Mouse (Mus musculus) brain, adult 10 weeks (tissue): Measurements from ENCODE around the gene Bri3. TPM values are rescaled to one million over a fixed set of nuclear protein-coding genes. Genes with fewer than 3 reads are reported as not detected.

Source experiments
- polyA plus RNA-seq: library from polyadenylated mRNA; stranded (reverse); fragments of 350-450 nt; fragmentation: Illumina TruSeq; extraction: RNeasy Lipid Tissue Mini Kit (QIAGEN cat#74804); gene quantifications from one replicate; pipeline ENCODE4 v1.2.3, GENCODE M21; 2015; ENCODE audit warnings: low read depth, low replicate concordance

The Bri3 gene
- 102 TPM for polyA plus RNA-seq

DNA sequence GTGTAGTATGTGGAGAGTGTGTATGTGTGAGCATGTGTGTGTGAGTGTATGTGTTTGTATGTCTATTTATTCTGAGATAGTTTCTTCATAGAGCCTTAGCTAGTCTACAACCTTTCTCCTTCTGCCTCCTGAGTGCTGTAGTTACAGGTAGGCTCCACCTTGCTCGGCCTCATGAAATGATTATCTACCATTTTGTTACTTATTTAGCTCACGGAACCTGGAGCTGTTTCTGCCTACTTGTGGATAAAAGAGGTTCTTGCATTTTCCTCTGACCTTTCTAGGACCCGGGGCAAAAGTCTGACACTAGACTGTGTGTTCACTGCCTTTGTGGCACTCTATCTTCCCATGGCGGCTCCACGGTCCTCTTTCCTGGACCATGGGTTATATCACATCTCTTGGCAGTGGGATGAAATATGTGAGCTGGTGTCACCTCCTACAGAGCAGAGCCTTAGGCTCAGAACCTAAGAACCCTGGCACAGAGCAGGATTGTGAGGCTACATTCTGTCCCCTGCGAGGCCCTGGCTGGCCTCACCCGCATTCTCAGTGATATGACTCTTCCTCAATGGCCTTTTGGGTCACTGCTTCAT is at the start of gene Bri3:
Gene Bri3, plus strand, starts transcription at position 537 of the 587 bp plus-strand sequence.

DNA sequence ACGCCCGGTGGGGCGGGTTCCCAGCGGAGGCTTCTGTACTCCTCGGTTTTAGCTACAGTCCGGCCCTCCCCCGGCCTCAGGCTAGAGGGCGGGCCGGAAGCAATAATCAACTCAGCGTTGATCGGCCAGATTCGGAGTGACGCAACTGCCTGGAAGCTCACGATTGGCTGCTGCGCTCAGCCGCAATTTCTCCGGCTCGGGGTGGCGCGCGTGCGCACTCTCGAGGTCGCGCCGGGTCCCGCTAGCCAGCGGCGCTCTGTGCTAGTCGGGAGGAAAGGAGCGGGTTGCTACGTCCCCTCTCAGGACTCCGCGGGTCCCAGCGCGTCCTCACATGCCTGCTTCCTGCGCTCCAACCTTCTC is 20.8 kb upstream of the Bri3 start, which contains the start of gene Tecpr1:
Gene Tecpr1, minus strand, starts transcription at position 113 of the 360 bp plus-strand sequence.

DNA sequence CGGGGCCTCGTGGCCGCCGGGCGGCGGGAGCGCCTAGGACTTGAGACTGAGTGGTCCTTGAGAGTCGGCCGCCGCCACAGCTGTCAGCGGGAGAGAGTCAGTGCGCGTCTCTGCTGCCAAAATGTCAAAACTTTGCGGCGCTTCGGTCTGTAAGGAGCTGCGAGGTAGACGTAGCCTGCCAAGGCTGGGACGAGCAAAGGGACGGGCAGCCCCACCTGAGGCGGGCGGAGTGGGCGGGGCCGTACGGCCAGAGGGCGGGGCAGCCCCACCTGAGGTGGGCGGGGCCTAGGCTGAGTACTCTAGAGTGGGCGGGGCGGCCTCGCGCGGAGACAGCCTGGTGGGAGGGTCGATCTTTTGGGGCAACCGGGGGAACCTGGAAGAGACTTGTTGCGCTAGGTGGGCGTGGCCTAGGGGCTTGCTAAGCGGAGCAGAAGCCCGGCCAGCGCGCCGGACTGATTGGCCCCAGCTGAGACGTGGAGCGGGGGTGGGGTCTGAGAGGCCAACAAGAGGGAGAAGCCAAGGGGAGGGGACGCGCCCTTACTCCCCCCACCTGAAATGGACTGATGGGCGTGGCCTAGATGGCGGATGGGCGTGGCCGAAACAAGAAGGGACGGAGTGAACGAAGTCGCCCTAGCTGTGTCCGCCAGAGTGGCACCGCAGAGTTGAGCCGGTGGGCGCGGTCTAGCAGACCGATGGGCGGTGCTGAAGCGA is 113.8 kb downstream of the Bri3 start, which contains the start of gene Baiap2l1:
Gene Baiap2l1, minus strand, starts transcription at position 232 of the 711 bp plus-strand sequence.

Other genes with a start within 250 kb of the Bri3 start
- gene Ccz1, start 229.6 kb upstream of the Bri3 start, polyA plus RNA-seq = 44.4 TPM
- gene Ocm, start 217.8 kb upstream of the Bri3 start, polyA plus RNA-seq = 3.9 TPM
- 50.7 TPM for gene Lmtk2, start 144.0 kb upstream of the Bri3 start, polyA plus RNA-seq
- gene Bhlha15, start 54.2 kb upstream of the Bri3 start, polyA plus RNA-seq = 0.12 TPM
- 52.6 TPM for gene Tecpr1, start 20.8 kb upstream of the Bri3 start, polyA plus RNA-seq
- gene Baiap2l1, start 113.7 kb downstream of the Bri3 start, polyA plus RNA-seq = 0.83 TPM